ENCODE assay signal across 28 mouse cellular contexts in the genomic region with DNA sequence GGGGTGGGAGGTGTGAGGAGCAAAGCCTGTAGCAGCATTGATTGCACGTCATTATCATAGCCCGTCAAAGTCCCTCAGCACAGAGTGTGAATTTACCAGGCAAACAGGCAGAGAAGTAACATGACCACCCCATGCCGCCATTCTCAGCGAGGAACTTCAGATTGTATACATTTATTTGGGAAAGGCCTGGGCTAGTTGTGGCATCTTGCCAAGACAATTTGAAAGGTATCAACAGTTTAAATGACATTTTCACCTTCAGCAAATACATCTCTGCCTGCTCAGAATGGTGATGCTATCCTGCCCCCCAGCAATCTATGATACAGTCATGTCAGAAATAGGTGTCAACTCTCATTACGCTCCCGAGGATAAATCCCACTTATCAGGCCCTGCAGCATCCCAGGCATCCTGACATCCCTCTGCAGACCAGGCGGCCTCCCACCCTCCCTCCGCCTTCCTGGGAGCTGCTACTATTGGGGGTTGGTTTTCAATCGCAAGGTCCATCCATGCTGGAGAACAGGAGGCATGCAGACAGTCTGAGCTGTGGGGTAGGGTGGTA. TPM values are rescaled to one million over a fixed set of nuclear protein-coding genes. Genes with fewer than 3 reads are reported as not detected.
DNase-seq lines count a peak whose midpoint lies in the region; ATAC-seq lines count a peak whose summit lies in the region.
"Had no signal": no experiment of that assay in that cellular context is flagged by ENCODE, and none has a peak within 500 bp of the region (broad histone marks: within the 10 kb centered on the region; RNA-seq: fewer than 3 reads in every experiment).

No protein-coding gene starts in this region.

- H3K36me3 ChIP-seq in forebrain, embryonic 14.5 days (ENCODE audit: control insufficient read depth, insufficient read depth, low read length): no peaks in the 10 kb centered on the region
- no peaks in the 10 kb centered on the region for H3K36me3 ChIP-seq in forebrain, embryonic 16.5 days (ENCODE audit: control insufficient read depth, insufficient read depth)
- no peaks in the 10 kb centered on the region for H3K36me3 ChIP-seq in midbrain, embryonic 14.5 days (ENCODE audit: control insufficient read depth, insufficient read depth, low read length)
- H3K36me3 ChIP-seq in midbrain, embryonic 16.5 days (ENCODE audit: control insufficient read depth, insufficient read depth, low read length): no peaks in the 10 kb centered on the region
- H3K36me3 ChIP-seq: embryonic facial prominence, embryonic 13.5 days; embryonic facial prominence, embryonic 15.5 days; forebrain, embryonic 10.5 days; forebrain, embryonic 12.5 days; forebrain, embryonic 15.5 days; G1E had no signal

- 81% methylated on average over 9 of the region's 9 CpGs for WGBS in forebrain, embryonic 14.5 days
- 78% methylated on average over 9 of the region's 9 CpGs for WGBS in forebrain, embryonic 16.5 days
- WGBS in midbrain, embryonic 14.5 days: 67% methylated on average over 9 of the region's 9 CpGs
- 57% methylated on average over 9 of the region's 9 CpGs for WGBS in midbrain, embryonic 16.5 days

- no peaks in the 10 kb centered on the region for H3K9me3 ChIP-seq in forebrain, embryonic 14.5 days (replicated peaks; ENCODE audit: control insufficient read depth, low read length)
- H3K9me3 ChIP-seq in forebrain, embryonic 16.5 days (ENCODE audit: control insufficient read depth, low read length): peaks cover 2% of the 10 kb centered on the region; the same call in 1 of the 2 replicates
- H3K9me3 ChIP-seq in midbrain, embryonic 14.5 days (ENCODE audit: control insufficient read depth, low read length): no peaks in the 10 kb centered on the region
- H3K9me3 ChIP-seq in midbrain, embryonic 16.5 days (replicated peaks; ENCODE audit: control insufficient read depth, low read length, poor library complexity, severe bottlenecking): no peaks in the 10 kb centered on the region
- H3K9me3 ChIP-seq: embryonic facial prominence, embryonic 13.5 days; embryonic facial prominence, embryonic 15.5 days; forebrain, embryonic 12.5 days; forebrain, embryonic 15.5 days had no signal

- H3K4me2 ChIP-seq in forebrain, embryonic 14.5 days (ENCODE audit: low read length): no peak overlapping the region
- no peak overlapping the region for H3K4me2 ChIP-seq in forebrain, embryonic 16.5 days (ENCODE audit: low read length)
- no peak overlapping the region for H3K4me2 ChIP-seq in midbrain, embryonic 14.5 days (ENCODE audit: low read length)
- no peak overlapping the region for H3K4me2 ChIP-seq in midbrain, embryonic 16.5 days (ENCODE audit: low read length)
- H3K4me2 ChIP-seq: embryonic facial prominence, embryonic 13.5 days; embryonic facial prominence, embryonic 15.5 days; forebrain, embryonic 12.5 days; forebrain, embryonic 15.5 days had no signal

- peak; percentile 13 for DNase-seq in forebrain, embryonic 14.5 days (ENCODE audit: low spot score)
- DNase-seq in midbrain, embryonic 14.5 days: peak; percentile 60
- peak; percentile 74 for DNase-seq in retina, postnatal 1 day
- no peak for DNase-seq in retina, embryonic 14.5 days (ENCODE audit: low spot score)
- DNase-seq: adrenal gland, adult 8-10 months; adrenal gland, postnatal 14 days; adrenal gland, postnatal 36 days; B cell, adult 2 months; cerebellum, adult 11 months; cerebellum, adult 18-20 months; cerebellum, adult 8-10 months; cerebellum, adult 9-11 months; cerebellum, postnatal 14 days; cerebellum, postnatal 36 days; embryo, embryonic 11 days had no signal

- H3K4me3 ChIP-seq in forebrain, embryonic 14.5 days (ENCODE audit: low read depth, low read length): no peak overlapping the region
- H3K4me3 ChIP-seq in forebrain, embryonic 16.5 days (replicated peaks; ENCODE audit: low read length): no peak overlapping the region
- no peak overlapping the region for H3K4me3 ChIP-seq in midbrain, embryonic 14.5 days (replicated peaks; ENCODE audit: low read depth, low read length)
- no peak overlapping the region for H3K4me3 ChIP-seq in midbrain, embryonic 16.5 days (ENCODE audit: low read depth, low read length)
- H3K4me3 ChIP-seq: embryonic facial prominence, embryonic 13.5 days; embryonic facial prominence, embryonic 15.5 days; erythroblast, embryonic 14.5 days; forebrain, embryonic 10.5 days; forebrain, embryonic 12.5 days; forebrain, embryonic 15.5 days had no signal

- H3K4me1 ChIP-seq in forebrain, embryonic 14.5 days (ENCODE audit: control insufficient read depth, insufficient read depth, low read length): no peaks in the 10 kb centered on the region
- H3K4me1 ChIP-seq in forebrain, embryonic 16.5 days (replicated peaks; ENCODE audit: control insufficient read depth, insufficient read depth, low read length): no peaks in the 10 kb centered on the region
- no peaks in the 10 kb centered on the region for H3K4me1 ChIP-seq in midbrain, embryonic 14.5 days (ENCODE audit: control insufficient read depth, insufficient read depth, low read length)
- no peaks in the 10 kb centered on the region for H3K4me1 ChIP-seq in midbrain, embryonic 16.5 days (ENCODE audit: control insufficient read depth, insufficient read depth, low read length)
- H3K4me1 ChIP-seq: embryonic facial prominence, embryonic 13.5 days; embryonic facial prominence, embryonic 15.5 days; forebrain, embryonic 10.5 days; forebrain, embryonic 12.5 days; forebrain, embryonic 15.5 days had no signal

- no peak overlapping the region for H3K9ac ChIP-seq in forebrain, embryonic 14.5 days (ENCODE audit: low read length)
- no peak overlapping the region for H3K9ac ChIP-seq in forebrain, embryonic 16.5 days (replicated peaks; ENCODE audit: low read depth, low read length)
- no peak overlapping the region for H3K9ac ChIP-seq in midbrain, embryonic 14.5 days (replicated peaks; ENCODE audit: low read length)
- H3K9ac ChIP-seq in midbrain, embryonic 16.5 days (ENCODE audit: low read depth, low read length): no peak overlapping the region
- H3K9ac ChIP-seq: embryonic facial prominence, embryonic 13.5 days; embryonic facial prominence, embryonic 15.5 days; forebrain, embryonic 12.5 days; forebrain, embryonic 15.5 days had no signal

- no peak for ATAC-seq in forebrain, embryonic 14.5 days
- ATAC-seq in forebrain, embryonic 16.5 days: no peak
- ATAC-seq in midbrain, embryonic 14.5 days (ENCODE audit: low FRiP score, low TSS enrichment): 0 out of 2 replicates have a peak, but pooled peaks have one; percentile 27
- ATAC-seq in midbrain, embryonic 16.5 days: no peak
- ATAC-seq: activated CD4-positive, CD25-positive, alpha-beta regulatory T cell, adult 4 months; CD4-positive, CD25-positive, alpha-beta regulatory T cell, adult 4 months; forebrain, embryonic 15.5 days; Patski had no signal

- H3K27ac ChIP-seq in forebrain, embryonic 14.5 days (ENCODE audit: low read depth, low read length): no peak overlapping the region
- no peak overlapping the region for H3K27ac ChIP-seq in forebrain, embryonic 16.5 days (ENCODE audit: low read length)
- H3K27ac ChIP-seq in midbrain, embryonic 14.5 days (replicated peaks; ENCODE audit: low read depth, low read length): peak overlapping the region; percentile 3; the same call in 1 of the 2 replicates
- no peak overlapping the region for H3K27ac ChIP-seq in midbrain, embryonic 16.5 days (ENCODE audit: low read length)
- H3K27ac ChIP-seq: embryonic facial prominence, embryonic 13.5 days; embryonic facial prominence, embryonic 15.5 days; forebrain, embryonic 10.5 days; forebrain, embryonic 12.5 days; forebrain, embryonic 15.5 days had no signal

- no peaks in the 10 kb centered on the region for H3K27me3 ChIP-seq in forebrain, embryonic 14.5 days (replicated peaks; ENCODE audit: control insufficient read depth, insufficient read depth, low read length)
- H3K27me3 ChIP-seq in forebrain, embryonic 16.5 days (replicated peaks; ENCODE audit: control insufficient read depth, insufficient read depth, low read length): no peaks in the 10 kb centered on the region
- H3K27me3 ChIP-seq in midbrain, embryonic 14.5 days (ENCODE audit: control insufficient read depth, insufficient read depth, low read length): no peaks in the 10 kb centered on the region
- no peaks in the 10 kb centered on the region for H3K27me3 ChIP-seq in midbrain, embryonic 16.5 days (ENCODE audit: control insufficient read depth, insufficient read depth, low read depth, low read length)
- H3K27me3 ChIP-seq: embryonic facial prominence, embryonic 13.5 days; embryonic facial prominence, embryonic 15.5 days; forebrain, embryonic 12.5 days; forebrain, embryonic 15.5 days had no signal

RNA-seq across cellular contexts. Expression of a gene that starts 28.8 kb away (rescaled TPM):
- polyA plus RNA-seq in forebrain, embryonic 14.5 days (2014; fragmentation: Nextera tagmentation; extraction: Ambion mirVana): not detected in 2 replicates
- not detected in 2 replicates for polyA plus RNA-seq in forebrain, embryonic 16.5 days (2015; fragmentation: Nextera tagmentation; extraction: Ambion mirVana)
- polyA plus RNA-seq in midbrain, embryonic 14.5 days (2014; fragmentation: Nextera tagmentation; extraction: Ambion mirVana): not detected in 2 replicates
- not detected in 2 replicates for polyA plus RNA-seq in midbrain, embryonic 16.5 days (2015; fragmentation: Nextera tagmentation; extraction: Ambion mirVana)
- polyA plus RNA-seq: activated CD4-positive, CD25-positive, alpha-beta regulatory T cell, adult 4 months; CD4-positive, CD25-positive, alpha-beta regulatory T cell, adult 4 months; embryonic facial prominence, embryonic 11.5 days; embryonic facial prominence, embryonic 13.5 days; embryonic facial prominence, embryonic 15.5 days; erythroblast, embryonic 14.5 days; forebrain, embryonic 10.5 days; forebrain, embryonic 12.5 days; forebrain, embryonic 15.5 days; G1E; Patski had no signal
